Mouse (Mus musculus): Measurements from ENCODE around the gene Ggta1. TPM values are rescaled to one million over a fixed set of nuclear protein-coding genes. Genes with fewer than 3 reads are reported as not detected.

Gene Ggta1
- polyA plus RNA-seq (2015; fragmentation: Nextera tagmentation; extraction: Ambion mirVana) = 13.9 and 14.6 TPM in 2 replicates

DNA sequence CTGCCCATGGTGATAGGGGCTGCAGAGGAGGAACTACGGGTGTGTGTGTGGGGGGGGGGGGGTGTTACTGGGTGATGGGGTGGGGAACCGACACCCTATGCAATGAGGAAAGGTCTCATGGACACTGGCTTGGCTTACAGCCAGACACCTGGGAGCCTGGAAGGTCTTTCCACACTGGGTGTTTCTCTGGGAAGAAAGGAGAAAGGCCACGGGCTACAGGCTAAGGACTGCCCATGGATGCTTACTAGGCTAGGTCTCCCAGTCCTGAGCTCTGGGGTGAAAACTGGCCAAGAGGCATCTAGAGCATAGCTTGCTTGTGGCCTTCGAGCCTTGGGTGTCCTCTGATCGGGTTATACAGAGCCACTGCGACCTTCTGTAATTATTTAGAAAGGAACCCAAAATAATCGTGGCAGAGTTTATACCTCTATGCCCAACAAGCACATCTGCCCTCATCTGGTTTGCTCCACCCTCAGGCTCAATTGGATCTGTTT lies at the start of gene Ggta1:
Gene Ggta1 (minus strand): TSS at position 441 of the 491 bp plus-strand sequence.
- no peaks in the 10 kb centered on the region for H3K9me3 ChIP-seq (ENCODE audit: control insufficient read depth, low read length)
- peak within 1 kb of the TSS; percentile 61 for H3K4me3 ChIP-seq (ENCODE audit: low read length)
- H3K9ac ChIP-seq (ENCODE audit: low read depth, low read length) = peak within 1 kb of the TSS; percentile 80
- ATAC-seq = peak; percentile 32; the same call in 1 of the 2 replicates
- H3K27me3 ChIP-seq (replicated peaks; ENCODE audit: control insufficient read depth, insufficient read depth, low read length) = no peaks in the 10 kb centered on the region
- 28% methylated on average over 7 of the region's 7 CpGs for WGBS
- H3K4me2 ChIP-seq (ENCODE audit: low read depth, low read length) = peak within 1 kb of the TSS; percentile 96
- H3K27ac ChIP-seq (ENCODE audit: low read length) = peak within 1 kb of the TSS; percentile 76
- H3K4me1 ChIP-seq (ENCODE audit: control insufficient read depth, insufficient read depth, low read length) = peaks cover 12% of the 10 kb centered on the region
- H3K36me3 ChIP-seq (ENCODE audit: control insufficient read depth, insufficient read depth, low read length) = no peaks in the 10 kb centered on the region

- no peak overlapping the region for H3K27ac ChIP-seq (ENCODE audit: low read length)
- no peaks in the 10 kb centered on the region for H3K9me3 ChIP-seq (ENCODE audit: control insufficient read depth, low read length)
- no peaks in the 10 kb centered on the region for H3K36me3 ChIP-seq (ENCODE audit: control insufficient read depth, insufficient read depth, low read length)
- 96% methylated on average over 4 of the region's 4 CpGs for WGBS
- H3K4me2 ChIP-seq (ENCODE audit: low read depth, low read length) = no peak overlapping the region
- H3K4me3 ChIP-seq (ENCODE audit: low read length) = no peak overlapping the region
- no peaks in the 10 kb centered on the region for H3K27me3 ChIP-seq (replicated peaks; ENCODE audit: control insufficient read depth, insufficient read depth, low read length)
- peaks cover 29% of the 10 kb centered on the region for H3K4me1 ChIP-seq (ENCODE audit: control insufficient read depth, insufficient read depth, low read length)
- ATAC-seq = no peak
- no peak overlapping the region for H3K9ac ChIP-seq (ENCODE audit: low read depth, low read length)
Observed at GRCm38 (mm10) chr2:35512226-35512625, 49.2 kb upstream of the Ggta1 start.

DNA sequence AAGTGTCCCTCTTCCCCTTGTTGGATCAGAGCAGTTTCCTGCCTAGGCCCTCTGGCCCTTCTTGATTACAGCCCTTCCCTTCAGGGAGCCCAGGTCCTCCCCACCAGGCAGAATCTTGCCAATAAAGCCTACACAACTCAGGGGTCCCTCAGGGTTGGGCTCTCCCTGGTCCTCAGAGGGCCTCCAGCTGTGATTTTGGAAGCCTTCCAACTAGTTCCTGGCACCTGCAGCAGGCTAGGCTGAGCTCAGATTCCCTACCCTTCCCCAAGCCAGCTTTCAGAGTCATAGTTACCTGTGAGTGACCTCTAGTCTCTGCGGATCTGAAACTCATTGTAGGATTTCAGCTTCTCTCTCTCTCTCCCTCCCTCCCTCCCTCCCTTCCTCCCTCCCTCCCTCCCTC lies 47.9 kb upstream of the Ggta1 start:
- 52% methylated on average over 1 of the region's 1 CpGs for WGBS
- Histone ChIP-seq H3K4me1 (ENCODE audit: control insufficient read depth, insufficient read depth, low read length) (peaks cover 35% of the 10 kb centered on the region), H3K9me3 (ENCODE audit: control insufficient read depth, low read length) (no peaks in the 10 kb centered on the region), H3K27me3 (replicated peaks; ENCODE audit: control insufficient read depth, insufficient read depth, low read length) (no peaks in the 10 kb centered on the region), H3K27ac (ENCODE audit: low read length) (no peak overlapping the region), H3K4me3 (ENCODE audit: low read length) (no peak overlapping the region), H3K9ac (ENCODE audit: low read depth, low read length) (no peak overlapping the region), H3K4me2 (ENCODE audit: low read depth, low read length) (no peak overlapping the region), H3K36me3 (ENCODE audit: control insufficient read depth, insufficient read depth, low read length) (no peaks in the 10 kb centered on the region)
- ATAC-seq = no peak

GRCm38 (mm10) chr2:35509888-35510287 lies 46.9 kb upstream of the Ggta1 start:
- H3K27ac ChIP-seq (ENCODE audit: low read length) = no peak overlapping the region
- WGBS = 49% methylated on average over 4 of the region's 4 CpGs
- no peaks in the 10 kb centered on the region for H3K36me3 ChIP-seq (ENCODE audit: control insufficient read depth, insufficient read depth, low read length)
- no peaks in the 10 kb centered on the region for H3K27me3 ChIP-seq (replicated peaks; ENCODE audit: control insufficient read depth, insufficient read depth, low read length)
- H3K4me2 ChIP-seq (ENCODE audit: low read depth, low read length) = no peak overlapping the region
- no peak overlapping the region for H3K4me3 ChIP-seq (ENCODE audit: low read length)
- ATAC-seq = no peak
- no peaks in the 10 kb centered on the region for H3K9me3 ChIP-seq (ENCODE audit: control insufficient read depth, low read length)
- H3K9ac ChIP-seq (ENCODE audit: low read depth, low read length) = no peak overlapping the region
- peaks cover 35% of the 10 kb centered on the region for H3K4me1 ChIP-seq (ENCODE audit: control insufficient read depth, insufficient read depth, low read length)

GRCm38 (mm10) chr2:35509343-35509667 lies 46.3 kb upstream of the Ggta1 start:
- H3K27ac ChIP-seq (ENCODE audit: low read length) = no peak overlapping the region; the same call in 1 of the 2 replicates
- H3K9me3 ChIP-seq (ENCODE audit: control insufficient read depth, low read length) = no peaks in the 10 kb centered on the region
- H3K36me3 ChIP-seq (ENCODE audit: control insufficient read depth, insufficient read depth, low read length) = no peaks in the 10 kb centered on the region
- 36% methylated on average over 6 of the region's 6 CpGs for WGBS
- no peak overlapping the region for H3K9ac ChIP-seq (ENCODE audit: low read depth, low read length)
- peaks cover 39% of the 10 kb centered on the region for H3K4me1 ChIP-seq (ENCODE audit: control insufficient read depth, insufficient read depth, low read length)
- H3K27me3 ChIP-seq (replicated peaks; ENCODE audit: control insufficient read depth, insufficient read depth, low read length) = no peaks in the 10 kb centered on the region
- H3K4me2 ChIP-seq (ENCODE audit: low read depth, low read length) = no peak overlapping the region
- H3K4me3 ChIP-seq (ENCODE audit: low read length) = no peak overlapping the region
- ATAC-seq = 0 out of 2 replicates have a peak, but pooled peaks have one; percentile 12

GRCm38 (mm10) chr2:35508597-35509342 lies 45.7 kb upstream of the Ggta1 start:
- H3K27me3 ChIP-seq (replicated peaks; ENCODE audit: control insufficient read depth, insufficient read depth, low read length) = no peaks in the 10 kb centered on the region
- H3K27ac ChIP-seq (ENCODE audit: low read length) = peak overlapping the region; percentile 54
- H3K4me3 ChIP-seq (ENCODE audit: low read length) = no peak overlapping the region
- no peaks in the 10 kb centered on the region for H3K36me3 ChIP-seq (ENCODE audit: control insufficient read depth, insufficient read depth, low read length)
- peaks cover 43% of the 10 kb centered on the region for H3K4me1 ChIP-seq (ENCODE audit: control insufficient read depth, insufficient read depth, low read length)
- peak; percentile 39; the same call in 1 of the 2 replicates for ATAC-seq
- no peak overlapping the region for H3K9ac ChIP-seq (ENCODE audit: low read depth, low read length)
- 27% methylated on average over 10 of the region's 10 CpGs for WGBS
- no peaks in the 10 kb centered on the region for H3K9me3 ChIP-seq (ENCODE audit: control insufficient read depth, low read length)
- H3K4me2 ChIP-seq (ENCODE audit: low read depth, low read length) = no peak overlapping the region

DNA sequence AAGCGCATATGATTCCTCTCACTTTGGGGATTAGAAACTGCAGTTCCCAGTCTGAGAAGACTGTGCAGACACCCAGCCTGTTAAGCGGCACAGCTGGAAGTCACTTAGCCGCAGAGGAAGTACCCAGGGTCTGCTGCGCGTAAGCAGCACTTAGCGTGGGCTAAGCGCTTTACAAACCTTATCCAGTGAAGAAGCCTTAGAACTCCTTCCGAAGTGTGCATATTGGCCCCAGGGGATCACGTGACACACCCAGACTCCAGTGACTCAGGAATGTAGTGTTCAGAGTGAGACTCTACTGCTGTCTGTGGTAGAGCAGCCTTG lies 44.1 kb upstream of the Ggta1 start:
- WGBS = 45% methylated on average over 9 of the region's 9 CpGs
- Histone ChIP-seq H3K9ac (ENCODE audit: low read depth, low read length) (no peak overlapping the region), H3K36me3 (ENCODE audit: control insufficient read depth, insufficient read depth, low read length) (no peaks in the 10 kb centered on the region), H3K27me3 (replicated peaks; ENCODE audit: control insufficient read depth, insufficient read depth, low read length) (no peaks in the 10 kb centered on the region), H3K27ac (ENCODE audit: low read length) (peak overlapping the region; percentile 14), H3K4me2 (ENCODE audit: low read depth, low read length) (no peak overlapping the region), H3K4me1 (ENCODE audit: control insufficient read depth, insufficient read depth, low read length) (peaks cover 40% of the 10 kb centered on the region), H3K9me3 (ENCODE audit: control insufficient read depth, low read length) (no peaks in the 10 kb centered on the region), H3K4me3 (ENCODE audit: low read length) (no peak overlapping the region)
- peak; percentile 16; the same call in 1 of the 2 replicates for ATAC-seq

- ATAC-seq = no peak; the same call in 1 of the 2 replicates
- H3K9ac ChIP-seq (ENCODE audit: low read depth, low read length) = no peak overlapping the region
- no peaks in the 10 kb centered on the region for H3K9me3 ChIP-seq (ENCODE audit: control insufficient read depth, low read length)
- peak overlapping the region; percentile 14 for H3K27ac ChIP-seq (ENCODE audit: low read length)
- peaks cover 40% of the 10 kb centered on the region for H3K4me1 ChIP-seq (ENCODE audit: control insufficient read depth, insufficient read depth, low read length)
- H3K4me2 ChIP-seq (ENCODE audit: low read depth, low read length) = no peak overlapping the region
- H3K27me3 ChIP-seq (replicated peaks; ENCODE audit: control insufficient read depth, insufficient read depth, low read length) = no peaks in the 10 kb centered on the region
- no peak overlapping the region for H3K4me3 ChIP-seq (ENCODE audit: low read length)
- 58% methylated on average over 6 of the region's 6 CpGs for WGBS
- H3K36me3 ChIP-seq (ENCODE audit: control insufficient read depth, insufficient read depth, low read length) = no peaks in the 10 kb centered on the region
Observed at GRCm38 (mm10) chr2:35506311-35507190, 43.5 kb upstream of the Ggta1 start.

GRCm38 (mm10) chr2:35505519-35506286 lies 42.7 kb upstream of the Ggta1 start:
- H3K27ac ChIP-seq (ENCODE audit: low read length) = no peak overlapping the region
- H3K9me3 ChIP-seq (ENCODE audit: control insufficient read depth, low read length) = no peaks in the 10 kb centered on the region
- H3K9ac ChIP-seq (ENCODE audit: low read depth, low read length) = no peak overlapping the region
- no peaks in the 10 kb centered on the region for H3K36me3 ChIP-seq (ENCODE audit: control insufficient read depth, insufficient read depth, low read length)
- no peaks in the 10 kb centered on the region for H3K27me3 ChIP-seq (replicated peaks; ENCODE audit: control insufficient read depth, insufficient read depth, low read length)
- H3K4me3 ChIP-seq (ENCODE audit: low read length) = no peak overlapping the region
- 76% methylated on average over 6 of the region's 6 CpGs for WGBS
- no peak for ATAC-seq
- peaks cover 37% of the 10 kb centered on the region for H3K4me1 ChIP-seq (ENCODE audit: control insufficient read depth, insufficient read depth, low read length)
- H3K4me2 ChIP-seq (ENCODE audit: low read depth, low read length) = no peak overlapping the region

Measured in intestine, embryonic 16.5 days (tissue).